Mouse (Mus musculus): ENCODE results near the gene Gm28048. TPM values are rescaled to one million over a fixed set of nuclear protein-coding genes. Genes with fewer than 3 reads are reported as not detected.

Gm28048 gene
- polyA plus RNA-seq, 1 experiment, result 1.9 TPM

DNA sequence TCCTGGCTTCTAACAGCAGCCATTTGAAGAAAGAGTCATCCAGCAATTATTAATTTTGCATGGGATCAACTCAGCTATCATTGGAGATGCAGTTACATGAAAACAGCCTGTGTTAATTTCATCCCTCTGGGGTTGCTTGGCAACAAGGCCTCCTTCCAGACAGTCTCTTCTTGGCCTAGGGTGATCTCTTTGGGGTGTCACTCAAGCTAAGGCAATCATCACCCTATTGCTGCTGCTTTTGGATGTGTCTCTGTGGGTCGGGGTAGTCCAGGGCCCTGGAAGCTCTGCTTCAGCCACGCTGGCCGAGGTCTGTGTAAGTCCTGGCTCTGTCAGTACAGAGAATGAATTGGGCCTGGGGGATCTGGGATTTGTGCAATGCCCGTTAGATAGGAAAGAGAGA is 106.6 kb downstream of the Gm28048 start:
- H3K36me3 ChIP-seq (ENCODE audit: control insufficient read depth, insufficient read depth), result no peaks in the 10 kb centered on the region
- H3ac ChIP-seq (ENCODE audit: control insufficient read depth, insufficient read length), result no peak overlapping the region
- H3K4me2 ChIP-seq (ENCODE audit: low read depth), result no peak overlapping the region
- no peaks in the 10 kb centered on the region for H3K79me2 ChIP-seq (ENCODE audit: control insufficient read depth, insufficient read depth)
- no peaks in the 10 kb centered on the region for H3K27me3 ChIP-seq (ENCODE audit: control insufficient read depth, insufficient read depth, insufficient read length)
- TF ChIP-seq TCF3 (IDR thresholded peaks at IDR 0.05; ENCODE audit: insufficient read length, low read depth) (no peak), POLR2A (IDR thresholded peaks at IDR 0.05; ENCODE audit: insufficient read length, low read depth) (no peak), CEBPB (IDR thresholded peaks at IDR 0.05; ENCODE audit: insufficient read depth, poor library complexity, severe bottlenecking) (no peak), SRF (IDR thresholded peaks at IDR 0.05; ENCODE audit: control insufficient read depth, insufficient read length, low read depth) (no peak), USF1 (IDR thresholded peaks at IDR 0.05; ENCODE audit: low read depth) (no peak), POLR2AphosphoS2 (IDR thresholded peaks at IDR 0.05; ENCODE audit: insufficient read length, low read depth) (no peak), E2F4 (IDR thresholded peaks at IDR 0.05; ENCODE audit: insufficient read depth) (no peak), MYOD1 (IDR thresholded peaks at IDR 0.05; ENCODE audit: control insufficient read depth in 1 of 3, insufficient read length in 2 of 3, low read depth in 2 of 3) (no peak), REST (IDR thresholded peaks at IDR 0.05; ENCODE audit: insufficient read depth, insufficient read length) (no peak), MYOG (IDR thresholded peaks at IDR 0.05; ENCODE audit: control insufficient read depth in 1 of 3, insufficient read depth in 1 of 3, insufficient read length in 2 of 3, low read depth in 2 of 3) (no peak), TCF12 (IDR thresholded peaks at IDR 0.05; ENCODE audit: insufficient read depth, poor library complexity, severe bottlenecking) (no peak), MAX (IDR thresholded peaks at IDR 0.05; ENCODE audit: low read depth) (no peak)
- H3K4me3 ChIP-seq, result no peak overlapping the region

DNA sequence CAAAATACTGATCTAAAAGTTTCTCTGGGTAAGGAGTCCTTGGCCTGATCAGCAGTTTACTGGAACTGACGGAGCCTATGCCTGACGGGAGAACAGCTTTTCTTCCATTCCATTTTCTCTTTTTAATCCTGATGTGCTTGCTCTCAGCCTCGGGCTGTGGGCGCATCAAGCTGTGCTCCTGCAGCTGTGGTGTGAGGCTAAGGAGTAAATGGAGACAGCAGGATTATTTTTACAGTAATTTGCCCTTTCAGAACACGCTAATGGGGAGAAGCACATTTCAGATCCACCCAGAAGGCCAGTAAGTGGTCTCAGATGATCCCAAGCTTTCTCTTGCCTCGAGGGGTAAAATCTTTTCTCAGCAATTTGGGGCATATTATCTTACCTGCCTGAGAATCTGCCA is 107.1 kb downstream of the Gm28048 start:
- no peaks in the 10 kb centered on the region for H3K36me3 ChIP-seq (ENCODE audit: control insufficient read depth, insufficient read depth)
- no peaks in the 10 kb centered on the region for H3K27me3 ChIP-seq (ENCODE audit: control insufficient read depth, insufficient read depth, insufficient read length)
- no peak overlapping the region for H3K4me3 ChIP-seq
- no peak overlapping the region for H3K4me2 ChIP-seq (ENCODE audit: low read depth)
- H3ac ChIP-seq (ENCODE audit: control insufficient read depth, insufficient read length), result no peak overlapping the region
- H3K79me2 ChIP-seq (ENCODE audit: control insufficient read depth, insufficient read depth), result no peaks in the 10 kb centered on the region
- no peak for TF ChIP-seq USF1 (IDR thresholded peaks at IDR 0.05; ENCODE audit: low read depth)

GRCm38 (mm10) chr11:22873383-22873782 is 108.5 kb downstream of the Gm28048 start:
- H3K36me3 ChIP-seq (ENCODE audit: control insufficient read depth, insufficient read depth), result no peaks in the 10 kb centered on the region
- no peaks in the 10 kb centered on the region for H3K79me2 ChIP-seq (ENCODE audit: control insufficient read depth, insufficient read depth)
- no peak overlapping the region for H3K4me2 ChIP-seq (ENCODE audit: low read depth)
- no peak for TF ChIP-seq POLR2A (IDR thresholded peaks at IDR 0.05; ENCODE audit: insufficient read length, low read depth)
- no peak for TF ChIP-seq E2F4 (IDR thresholded peaks at IDR 0.05; ENCODE audit: insufficient read depth)
- no peak for TF ChIP-seq MYOD1 (IDR thresholded peaks at IDR 0.05; ENCODE audit: control insufficient read depth in 1 of 3, insufficient read length in 2 of 3, low read depth in 2 of 3)
- TF ChIP-seq REST (IDR thresholded peaks at IDR 0.05; ENCODE audit: insufficient read depth, insufficient read length), result no peak
- TF ChIP-seq TCF12 (IDR thresholded peaks at IDR 0.05; ENCODE audit: insufficient read depth, poor library complexity, severe bottlenecking), result no peak
- no peak for TF ChIP-seq MAX (IDR thresholded peaks at IDR 0.05; ENCODE audit: low read depth)
- TF ChIP-seq TCF3 (IDR thresholded peaks at IDR 0.05; ENCODE audit: insufficient read length, low read depth), result no peak
- TF ChIP-seq SRF (IDR thresholded peaks at IDR 0.05; ENCODE audit: control insufficient read depth, insufficient read length, low read depth), result no peak
- TF ChIP-seq CEBPB (IDR thresholded peaks at IDR 0.05; ENCODE audit: insufficient read depth, poor library complexity, severe bottlenecking), result no peak
- TF ChIP-seq POLR2AphosphoS2 (IDR thresholded peaks at IDR 0.05; ENCODE audit: insufficient read length, low read depth), result no peak
- no peak for TF ChIP-seq MYOG (IDR thresholded peaks at IDR 0.05; ENCODE audit: control insufficient read depth in 1 of 3, insufficient read depth in 1 of 3, insufficient read length in 2 of 3, low read depth in 2 of 3)
- TF ChIP-seq USF1 (IDR thresholded peaks at IDR 0.05; ENCODE audit: low read depth), result no peak
- no peaks in the 10 kb centered on the region for H3K27me3 ChIP-seq (ENCODE audit: control insufficient read depth, insufficient read depth, insufficient read length)
- H3K4me3 ChIP-seq, result no peak overlapping the region
- H3ac ChIP-seq (ENCODE audit: control insufficient read depth, insufficient read length), result no peak overlapping the region

GRCm38 (mm10) chr11:22872307-22872680 is 109.6 kb downstream of the Gm28048 start:
- TF ChIP-seq MAX (IDR thresholded peaks at IDR 0.05; ENCODE audit: low read depth) (no peak), TCF3 (IDR thresholded peaks at IDR 0.05; ENCODE audit: insufficient read length, low read depth) (no peak), USF1 (IDR thresholded peaks at IDR 0.05; ENCODE audit: low read depth) (no peak), POLR2AphosphoS2 (IDR thresholded peaks at IDR 0.05; ENCODE audit: insufficient read length, low read depth) (no peak), POLR2A (IDR thresholded peaks at IDR 0.05; ENCODE audit: insufficient read length, low read depth) (no peak), MYOD1 (IDR thresholded peaks at IDR 0.05; ENCODE audit: control insufficient read depth in 1 of 3, insufficient read length in 2 of 3, low read depth in 2 of 3) (no peak)
- Histone ChIP-seq H3K4me3 (no peak overlapping the region), H3K79me2 (ENCODE audit: control insufficient read depth, insufficient read depth) (no peaks in the 10 kb centered on the region), H3K27me3 (ENCODE audit: control insufficient read depth, insufficient read depth, insufficient read length) (no peaks in the 10 kb centered on the region), H3K36me3 (ENCODE audit: control insufficient read depth, insufficient read depth) (no peaks in the 10 kb centered on the region), H3ac (ENCODE audit: control insufficient read depth, insufficient read length) (no peak overlapping the region), H3K4me2 (ENCODE audit: low read depth) (peak overlapping the region; percentile 51)

DNA sequence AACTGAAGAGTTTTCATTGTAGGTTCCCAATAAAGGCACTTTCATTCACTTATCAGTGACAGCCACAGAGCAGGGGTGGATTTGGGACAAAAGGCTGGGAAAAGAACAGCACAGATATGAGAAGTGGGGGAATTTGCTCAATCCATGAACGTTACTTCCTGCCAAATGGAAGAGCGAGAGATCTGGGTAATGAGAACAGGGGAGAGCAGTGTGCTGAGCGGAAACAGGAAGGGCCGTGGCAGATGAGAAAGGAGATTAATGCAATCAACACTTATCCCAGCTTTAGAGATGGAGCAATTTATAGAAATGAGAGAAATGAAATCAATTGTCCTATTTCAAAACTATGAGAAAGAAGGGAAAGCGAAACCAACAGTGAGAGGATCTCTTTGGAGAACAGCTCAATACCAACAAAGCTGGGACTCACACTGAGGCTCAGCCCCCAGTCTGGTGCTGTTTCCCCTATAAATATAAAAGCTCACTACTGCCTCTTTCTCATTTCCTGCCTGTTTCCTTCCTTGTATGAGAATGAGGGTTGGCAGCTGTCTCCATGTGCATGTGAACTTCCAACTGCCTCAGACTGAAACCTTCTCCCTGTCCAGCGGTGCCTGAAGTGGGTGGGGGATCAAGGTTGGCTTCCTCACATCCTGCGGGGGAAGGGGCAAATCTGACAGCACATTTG is 110.1 kb downstream of the Gm28048 start:
- Histone ChIP-seq H3K4me3 (no peak overlapping the region), H3ac (ENCODE audit: control insufficient read depth, insufficient read length) (no peak overlapping the region), H3K27me3 (ENCODE audit: control insufficient read depth, insufficient read depth, insufficient read length) (no peaks in the 10 kb centered on the region), H3K36me3 (ENCODE audit: control insufficient read depth, insufficient read depth) (no peaks in the 10 kb centered on the region), H3K79me2 (ENCODE audit: control insufficient read depth, insufficient read depth) (no peaks in the 10 kb centered on the region), H3K4me2 (ENCODE audit: low read depth) (peak overlapping the region; percentile 51)
- TF ChIP-seq TCF12 (IDR thresholded peaks at IDR 0.05; ENCODE audit: insufficient read depth, poor library complexity, severe bottlenecking) (no peak), MYOG (IDR thresholded peaks at IDR 0.05; ENCODE audit: control insufficient read depth in 1 of 3, insufficient read depth in 1 of 3, insufficient read length in 2 of 3, low read depth in 2 of 3) (no peak), USF1 (IDR thresholded peaks at IDR 0.05; ENCODE audit: low read depth) (no peak), SRF (IDR thresholded peaks at IDR 0.05; ENCODE audit: control insufficient read depth, insufficient read length, low read depth) (no peak), MYOD1 (IDR thresholded peaks at IDR 0.05; ENCODE audit: control insufficient read depth in 1 of 3, insufficient read length in 2 of 3, low read depth in 2 of 3) (no peak), POLR2AphosphoS2 (IDR thresholded peaks at IDR 0.05; ENCODE audit: insufficient read length, low read depth) (no peak), POLR2A (IDR thresholded peaks at IDR 0.05; ENCODE audit: insufficient read length, low read depth) (no peak), E2F4 (IDR thresholded peaks at IDR 0.05; ENCODE audit: insufficient read depth) (no peak)
